Mouse (Mus musculus) hindbrain, embryonic 13.5 days (tissue): ENCODE results near the gene Slc38a2. TPM values are rescaled to one million over a fixed set of nuclear protein-coding genes. Genes with fewer than 3 reads are reported as not detected.

Source experiments
- ATAC-seq: fragments of 200-750 bp; cut with Nextera tagmentation; 2 replicates; pipeline ENCODE4 v1.8.0; 2017; ENCODE audit warnings: moderate TSS enrichment; ENCODE audit not compliant: low FRiP score
- H3K27ac ChIP-seq: fragments of 300-500 bp; sonication (generic); 2 replicates; pipeline ENCODE4 v1.5.1; 2015; ENCODE audit warnings: inconsistent platforms, mild to moderate bottlenecking, moderate library complexity
- H3K27me3 ChIP-seq: fragments of 300-500 bp; sonication (generic); 2 replicates; pipeline ENCODE4 v1.6.1; 2015; ENCODE audit warnings: mild to moderate bottlenecking, inconsistent platforms
- H3K36me3 ChIP-seq: fragments of 300-500 bp; sonication (generic); 2 replicates; pipeline ENCODE4 v1.6.1; 2015; ENCODE audit warnings: mild to moderate bottlenecking, inconsistent platforms
- H3K4me1 ChIP-seq: fragments of 300-500 bp; sonication (generic); replicated peaks from 2 replicates; pipeline ENCODE4 v1.6.1; 2015; ENCODE audit warnings: inconsistent platforms
- H3K4me2 ChIP-seq: fragments of 300-500 bp; sonication (generic); 2 replicates; pipeline ENCODE4 v1.6.1; 2015; ENCODE audit warnings: inconsistent platforms, mild to moderate bottlenecking, moderate library complexity
- H3K4me3 ChIP-seq: fragments of 300-500 bp; sonication (generic); 2 replicates; pipeline ENCODE4 v1.5.1; 2015; ENCODE audit warnings: mild to moderate bottlenecking, inconsistent platforms
- H3K9ac ChIP-seq: fragments of 300-500 bp; sonication (generic); 2 replicates; pipeline ENCODE4 v1.6.1; 2015; ENCODE audit warnings: mild to moderate bottlenecking, inconsistent platforms
- H3K9me3 ChIP-seq: fragments of 300-500 bp; sonication (generic); 2 replicates; pipeline ENCODE4 v1.6.1; 2016; ENCODE audit warnings: inconsistent platforms
- WGBS: fragments of 180-500 bp; shearing (Covaris S2); methylation state at CpG from one replicate; pipeline ENCODE4 v1.1.7; 2015; 5-methylcytosine and 5-hydroxymethylcytosine counted together
- polyA plus RNA-seq: library from polyadenylated mRNA; unstranded; fragments of >200 nt; fragmentation: Nextera tagmentation; extraction: Ambion mirVana; gene quantifications from 2 replicates; pipeline ENCODE4 v1.2.1, GENCODE M21; 2015

Gene Slc38a2
- polyA plus RNA-seq, 1 experiment from 2014 or later: 133 TPM

- Histone ChIP-seq H3K36me3 (peaks cover 77% of the 10 kb centered on the region), H3K4me1 (peaks cover 28% of the 10 kb centered on the region), H3K9ac (no peak overlapping the region), H3K27me3 (no peaks in the 10 kb centered on the region), H3K4me3 (no peak overlapping the region), H3K27ac (no peak overlapping the region), H3K9me3 (no peaks in the 10 kb centered on the region), H3K4me2 (no peak overlapping the region)
- whole genome bisulfite sequencing: 90% methylated on average over 9 of the region's 9 CpGs
- ATAC-seq: no peak
Measured at GRCm38 (mm10) chr15:96689919-96690318, 9.6 kb downstream of the Slc38a2 start.

GRCm38 (mm10) chr15:96688784-96689318 is 10.7 kb downstream of the Slc38a2 start:
- no peak overlapping the region for H3K9ac ChIP-seq
- no peaks in the 10 kb centered on the region for H3K27me3 ChIP-seq
- WGBS: 85% methylated on average over 12 of the region's 12 CpGs
- peaks cover 67% of the 10 kb centered on the region for H3K36me3 ChIP-seq
- no peaks in the 10 kb centered on the region for H3K9me3 ChIP-seq
- H3K27ac ChIP-seq: no peak overlapping the region
- ATAC-seq: no peak
- H3K4me1 ChIP-seq: peaks cover 17% of the 10 kb centered on the region
- no peak overlapping the region for H3K4me3 ChIP-seq
- no peak overlapping the region for H3K4me2 ChIP-seq

- no peak overlapping the region for H3K9ac ChIP-seq
- 81% methylated on average over 6 of the region's 6 CpGs for WGBS
- no peak overlapping the region for H3K4me3 ChIP-seq
- ATAC-seq: no peak
- H3K27me3 ChIP-seq: no peaks in the 10 kb centered on the region
- H3K27ac ChIP-seq: no peak overlapping the region
- H3K4me2 ChIP-seq: no peak overlapping the region
- H3K9me3 ChIP-seq: no peaks in the 10 kb centered on the region
- peaks cover 14% of the 10 kb centered on the region; the same call in 1 of the 2 replicates for H3K4me1 ChIP-seq
- H3K36me3 ChIP-seq: peaks cover 59% of the 10 kb centered on the region
Measured at GRCm38 (mm10) chr15:96688036-96688435, 11.5 kb downstream of the Slc38a2 start.

- no peak overlapping the region for H3K4me3 ChIP-seq
- no peak overlapping the region for H3K9ac ChIP-seq
- no peaks in the 10 kb centered on the region for H3K27me3 ChIP-seq
- peaks cover 52% of the 10 kb centered on the region for H3K36me3 ChIP-seq
- WGBS: 58% methylated on average over 1 of the region's 1 CpGs
- H3K27ac ChIP-seq: no peak overlapping the region
- H3K9me3 ChIP-seq: no peaks in the 10 kb centered on the region
- H3K4me2 ChIP-seq: no peak overlapping the region
- peaks cover 14% of the 10 kb centered on the region; the same call in 1 of the 2 replicates for H3K4me1 ChIP-seq
- ATAC-seq: no peak
Measured at GRCm38 (mm10) chr15:96687366-96687765, 12.2 kb downstream of the Slc38a2 start.

GRCm38 (mm10) chr15:96686201-96687159 is 13.1 kb downstream of the Slc38a2 start:
- peaks cover 43% of the 10 kb centered on the region for H3K36me3 ChIP-seq
- ATAC-seq: no peak
- H3K4me3 ChIP-seq: no peak overlapping the region
- H3K4me2 ChIP-seq: no peak overlapping the region
- no peak overlapping the region for H3K27ac ChIP-seq
- H3K9ac ChIP-seq: no peak overlapping the region
- H3K4me1 ChIP-seq: peaks cover 14% of the 10 kb centered on the region; the same call in 1 of the 2 replicates
- H3K27me3 ChIP-seq: no peaks in the 10 kb centered on the region
- no peaks in the 10 kb centered on the region for H3K9me3 ChIP-seq
- 86% methylated on average over 9 of the region's 9 CpGs for WGBS

GRCm38 (mm10) chr15:96685273-96685672 is 14.3 kb downstream of the Slc38a2 start:
- WGBS: 59% methylated on average over 6 of the region's 6 CpGs
- H3K9me3 ChIP-seq: no peaks in the 10 kb centered on the region
- no peak overlapping the region for H3K4me3 ChIP-seq
- no peaks in the 10 kb centered on the region for H3K27me3 ChIP-seq
- ATAC-seq: no peak
- no peak overlapping the region for H3K27ac ChIP-seq
- H3K36me3 ChIP-seq: peaks cover 31% of the 10 kb centered on the region
- no peak overlapping the region for H3K4me2 ChIP-seq
- H3K4me1 ChIP-seq: peaks cover 6% of the 10 kb centered on the region; the same call in 1 of the 2 replicates
- no peak overlapping the region for H3K9ac ChIP-seq

- Histone ChIP-seq H3K4me3 (no peak overlapping the region), H3K27me3 (no peaks in the 10 kb centered on the region), H3K9ac (no peak overlapping the region), H3K9me3 (no peaks in the 10 kb centered on the region), H3K4me1 (peaks cover 6% of the 10 kb centered on the region; the same call in 1 of the 2 replicates), H3K36me3 (peaks cover 23% of the 10 kb centered on the region), H3K4me2 (no peak overlapping the region), H3K27ac (no peak overlapping the region)
- WGBS: 48% methylated on average over 11 of the region's 11 CpGs
- ATAC-seq: no peak
Measured at GRCm38 (mm10) chr15:96684132-96684830, 15.2 kb downstream of the Slc38a2 start.

- no peak overlapping the region for H3K4me3 ChIP-seq
- no peak overlapping the region for H3K9ac ChIP-seq
- 66% methylated on average over 19 of the region's 19 CpGs for WGBS
- no peak for ATAC-seq
- no peak overlapping the region for H3K4me2 ChIP-seq
- H3K9me3 ChIP-seq: no peaks in the 10 kb centered on the region
- H3K36me3 ChIP-seq: no peaks in the 10 kb centered on the region
- H3K4me1 ChIP-seq: no peaks in the 10 kb centered on the region; the same call in 1 of the 2 replicates
- H3K27ac ChIP-seq: no peak overlapping the region
- no peaks in the 10 kb centered on the region for H3K27me3 ChIP-seq
Measured at GRCm38 (mm10) chr15:96678871-96679773, 20.4 kb downstream of the Slc38a2 start.

- H3K9ac ChIP-seq: no peak overlapping the region
- H3K4me2 ChIP-seq: no peak overlapping the region
- H3K27ac ChIP-seq: no peak overlapping the region
- no peaks in the 10 kb centered on the region for H3K27me3 ChIP-seq
- WGBS: 58% methylated on average over 10 of the region's 10 CpGs
- no peaks in the 10 kb centered on the region; the same call in 1 of the 2 replicates for H3K4me1 ChIP-seq
- H3K36me3 ChIP-seq: no peaks in the 10 kb centered on the region
- H3K9me3 ChIP-seq: no peaks in the 10 kb centered on the region
- ATAC-seq: no peak
- no peak overlapping the region for H3K4me3 ChIP-seq
Measured at GRCm38 (mm10) chr15:96676518-96676917, 23.0 kb downstream of the Slc38a2 start.

GRCm38 (mm10) chr15:96675744-96676143 is 23.8 kb downstream of the Slc38a2 start:
- Histone ChIP-seq H3K9ac (no peak overlapping the region), H3K9me3 (no peaks in the 10 kb centered on the region), H3K4me1 (no peaks in the 10 kb centered on the region; the same call in 1 of the 2 replicates), H3K4me3 (no peak overlapping the region), H3K27ac (no peak overlapping the region), H3K4me2 (no peak overlapping the region), H3K27me3 (no peaks in the 10 kb centered on the region), H3K36me3 (no peaks in the 10 kb centered on the region)
- 77% methylated on average over 15 of the region's 15 CpGs for WGBS
- ATAC-seq: no peak

GRCm38 (mm10) chr15:96675055-96675454 is 24.5 kb downstream of the Slc38a2 start:
- no peak for ATAC-seq
- H3K27ac ChIP-seq: no peak overlapping the region
- H3K4me2 ChIP-seq: no peak overlapping the region
- no peaks in the 10 kb centered on the region for H3K27me3 ChIP-seq
- H3K36me3 ChIP-seq: no peaks in the 10 kb centered on the region
- no peak overlapping the region for H3K4me3 ChIP-seq
- no peak overlapping the region for H3K9ac ChIP-seq
- no peaks in the 10 kb centered on the region; the same call in 1 of the 2 replicates for H3K4me1 ChIP-seq
- 85% methylated on average over 11 of the region's 11 CpGs for WGBS
- no peaks in the 10 kb centered on the region for H3K9me3 ChIP-seq
